Mouse (Mus musculus): Measurements from ENCODE around the gene Dck.

GRCm38 (mm10) chr5:88824838-88825237, 60.0 kb downstream of the Dck start:
- TF ChIP-seq POLR2A (IDR thresholded peaks at IDR 0.05; ENCODE audit: insufficient read depth, low read depth, low read length) (no peak), CTCF (IDR thresholded peaks at IDR 0.05; ENCODE audit: insufficient read depth, low read depth, low read length) (no peak)
